Mouse (Mus musculus) testis, adult 2 months (tissue): ENCODE data around the gene Rbsn.

Experiments used
- CTCF ChIP-seq: fragments of 200-500 bp; IDR thresholded peaks from 2 replicates; pipeline ENCODE4 v1.5.1; 2012; ENCODE audit warnings: low read depth, mild to moderate bottlenecking, inconsistent platforms, low read length, moderate library complexity; ENCODE audit not compliant: control insufficient read depth, insufficient read depth, insufficient replicate concordance
- POLR2A ChIP-seq: fragments of 200-500 bp; IDR thresholded peaks from 2 replicates; pipeline ENCODE4 v1.6.1; 2012; ENCODE audit warnings: low read depth, mild to moderate bottlenecking, inconsistent platforms, low read length, moderate library complexity; ENCODE audit not compliant: control insufficient read depth

GRCm38 (mm10) chr6:92219445-92219844 is 4.7 kb upstream of the Rbsn start:
- TF ChIP-seq CTCF (0 out of 2 replicates have a peak, but pooled peaks have one; percentile 12), POLR2A (no peak)
